Mouse (Mus musculus) thymus, adult 2 months (tissue): ENCODE measurements at regions not wholly inside any gene's neighbourhood (a gene's known extent, or its start where the extent isn't known, plus 50 kb on each side); places are given as distances from the start of the nearest gene placed in this dataset.

Source experiments
- DNase-seq: peaks from one replicate; pipeline ENCODE4 v3.0.0; 2021
- H3K27ac ChIP-seq: fragments of 200-500 bp; 2 replicates; pipeline ENCODE4 v1.5.1; 2012; ENCODE audit warnings: low read length, control low read depth; ENCODE audit not compliant: control insufficient read depth, insufficient read depth
- H3K27me3 ChIP-seq: fragments of 200-500 bp; 2 replicates; pipeline ENCODE4 v1.6.1; 2012; ENCODE audit warnings: mild to moderate bottlenecking, low read length, moderate library complexity, mixed read lengths; ENCODE audit not compliant: control insufficient read depth, insufficient read depth
- H3K36me3 ChIP-seq: fragments of 200-500 bp; 2 replicates; pipeline ENCODE4 v1.6.1; 2012; ENCODE audit warnings: mild to moderate bottlenecking, low read length, moderate library complexity; ENCODE audit not compliant: control insufficient read depth, insufficient read depth
- H3K4me1 ChIP-seq: fragments of 200-500 bp; replicated peaks from 2 replicates; pipeline ENCODE4 v1.6.1; 2012; ENCODE audit warnings: low read length; ENCODE audit not compliant: control insufficient read depth, insufficient read depth
- H3K4me3 ChIP-seq: fragments of 200-500 bp; 2 replicates; pipeline ENCODE4 v1.5.1; 2012; ENCODE audit warnings: mild to moderate bottlenecking, low read length, control low read depth, moderate library complexity; ENCODE audit not compliant: control insufficient read depth, insufficient read depth
- CTCF ChIP-seq: fragments of 200-500 bp; IDR thresholded peaks from 2 replicates; pipeline ENCODE4 v1.5.1; 2012; ENCODE audit warnings: mild to moderate bottlenecking, control low read depth, low read length, moderate library complexity, borderline replicate concordance; ENCODE audit not compliant: control insufficient read depth, poor library complexity, insufficient read depth; ENCODE audit errors: extremely low read depth
- POLR2A ChIP-seq: fragments of 200-500 bp; IDR thresholded peaks from 2 replicates; pipeline ENCODE4 v1.6.1; 2012; ENCODE audit warnings: mild to moderate bottlenecking, low read length, control low read depth, moderate library complexity; ENCODE audit not compliant: control insufficient read depth, poor library complexity, insufficient read depth; ENCODE audit errors: extremely low read depth
- WGBS: fragments of 180-500 bp; shearing (Covaris S2); methylation state at CpG from one replicate; pipeline ENCODE4 v1.1.7; 2018; 5-methylcytosine and 5-hydroxymethylcytosine counted together

GRCm38 (mm10) chr5:35174318-35174717, 68.8 kb upstream of the Lrpap1 start:
- no peaks in the 10 kb centered on the region for H3K27me3 ChIP-seq

GRCm38 (mm10) chr5:35171336-35171735, 65.8 kb upstream of the Lrpap1 start:
- Histone ChIP-seq H3K27ac (no peak overlapping the region), H3K27me3 (no peaks in the 10 kb centered on the region), H3K4me3 (no peak overlapping the region), H3K4me1 (peaks cover 1% of the 10 kb centered on the region), H3K36me3 (no peaks in the 10 kb centered on the region)
- 79% methylated on average over 3 of the region's 3 CpGs for WGBS
- no peak for TF ChIP-seq POLR2A
- no peak for TF ChIP-seq CTCF
- no peak for DNase-seq

More at GRCm38 (mm10) chr5:35174318-35174717, 68.8 kb upstream of the Lrpap1 start:
- H3K36me3 ChIP-seq, result no peaks in the 10 kb centered on the region
- H3K4me1 ChIP-seq, result 0 out of 2 replicates have a peak, but pooled peaks cover 3% of the 10 kb centered on the region
- 78% methylated on average over 4 of the region's 4 CpGs for WGBS
- H3K4me3 ChIP-seq, result no peak overlapping the region
- DNase-seq, result no peak
- TF ChIP-seq CTCF (no peak), POLR2A (no peak)
- no peak overlapping the region for H3K27ac ChIP-seq

- TF ChIP-seq POLR2A (no peak), CTCF (no peak)
- DNase-seq, result no peak
- Histone ChIP-seq H3K36me3 (no peaks in the 10 kb centered on the region), H3K4me3 (no peak overlapping the region), H3K27me3 (no peaks in the 10 kb centered on the region), H3K4me1 (peaks cover 9% of the 10 kb centered on the region), H3K27ac (no peak overlapping the region)
- 89% methylated on average over 11 of the region's 11 CpGs for WGBS
These were observed 65.0 kb upstream of the Lrpap1 start for GRCm38 (mm10) chr5:35170369-35171130.

- no peak for TF ChIP-seq POLR2A
- no peak for TF ChIP-seq CTCF
- DNase-seq, result no peak
- Histone ChIP-seq H3K36me3 (no peaks in the 10 kb centered on the region), H3K27me3 (no peaks in the 10 kb centered on the region), H3K4me3 (no peak overlapping the region), H3K27ac (no peak overlapping the region), H3K4me1 (peaks cover 17% of the 10 kb centered on the region)
- 92% methylated on average over 7 of the region's 7 CpGs for WGBS
These were observed 64.2 kb upstream of the Lrpap1 start for GRCm38 (mm10) chr5:35169614-35170293.

GRCm38 (mm10) chr5:35168853-35169252, 63.3 kb upstream of the Lrpap1 start:
- DNase-seq, result no peak
- Histone ChIP-seq H3K4me1 (peaks cover 18% of the 10 kb centered on the region), H3K36me3 (no peaks in the 10 kb centered on the region), H3K4me3 (no peak overlapping the region), H3K27ac (no peak overlapping the region), H3K27me3 (no peaks in the 10 kb centered on the region)
- WGBS, result 81% methylated on average over 5 of the region's 5 CpGs
- TF ChIP-seq CTCF, result no peak

GRCm38 (mm10) chr5:35168369-35168768, 62.8 kb upstream of the Lrpap1 start:
- H3K36me3 ChIP-seq, result no peaks in the 10 kb centered on the region
- peaks cover 18% of the 10 kb centered on the region for H3K4me1 ChIP-seq
- no peak for DNase-seq
- H3K4me3 ChIP-seq, result no peak overlapping the region
- no peaks in the 10 kb centered on the region for H3K27me3 ChIP-seq
- 96% methylated on average over 6 of the region's 6 CpGs for WGBS
- no peak overlapping the region for H3K27ac ChIP-seq
- TF ChIP-seq POLR2A (no peak), CTCF (no peak)

GRCm38 (mm10) chr5:35165993-35166392, 60.4 kb upstream of the Lrpap1 start:
- Histone ChIP-seq H3K27me3 (no peaks in the 10 kb centered on the region), H3K4me1 (peaks cover 18% of the 10 kb centered on the region), H3K4me3 (no peak overlapping the region), H3K36me3 (no peaks in the 10 kb centered on the region), H3K27ac (peak overlapping the region; percentile 36)
- no peak for TF ChIP-seq POLR2A
- peak; percentile 28 for DNase-seq
- 6% methylated on average over 8 of the region's 8 CpGs for WGBS
